Mouse (Mus musculus) right cerebral cortex, adult 18-20 months (tissue): ENCODE results near the gene 2900026A02Rik.

Experiments
- DNase-seq: peaks from one replicate; pipeline ENCODE4 v3.0.0; 2022; ENCODE audit warnings: mixed read lengths

2900026A02Rik gene

DNA sequence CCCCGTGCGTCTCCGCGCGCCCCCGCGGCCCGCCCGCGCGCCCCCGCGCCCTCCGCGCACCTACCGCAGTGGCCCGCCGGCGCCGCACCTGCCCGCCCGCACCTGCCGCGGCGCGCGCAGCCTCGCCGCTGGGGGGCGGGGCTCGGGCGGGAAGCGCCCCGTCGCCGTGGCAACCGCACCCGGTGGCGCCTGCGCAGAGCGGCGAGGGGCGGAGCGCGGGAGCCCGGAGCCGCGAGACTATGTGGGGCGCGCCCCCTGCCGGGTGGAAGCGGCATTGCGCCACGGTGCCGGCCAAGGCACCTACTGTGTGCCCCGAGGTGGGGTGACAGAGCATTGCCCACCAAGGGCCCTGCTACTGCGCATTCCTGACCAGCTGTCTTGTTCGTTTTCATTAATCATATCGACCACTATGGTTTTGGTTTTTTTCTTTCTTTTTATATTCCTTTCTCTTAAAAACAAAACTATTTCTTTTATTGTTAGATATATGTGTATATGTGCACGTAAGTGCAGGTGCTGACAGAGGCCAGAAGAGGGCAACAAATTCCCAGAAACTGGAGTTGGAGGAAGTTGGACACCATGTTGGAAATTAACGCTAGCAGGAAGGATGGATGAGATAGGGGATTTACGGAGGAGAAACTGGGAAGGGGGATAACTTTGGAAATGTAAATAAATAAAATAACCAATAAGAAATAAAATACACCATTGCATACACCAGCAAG, at the start of gene 2900026A02Rik:
2900026A02Rik (minus strand) TSS at position 90 of the 719 bp plus-strand sequence.
- peak; percentile 76 for DNase-seq

DNA sequence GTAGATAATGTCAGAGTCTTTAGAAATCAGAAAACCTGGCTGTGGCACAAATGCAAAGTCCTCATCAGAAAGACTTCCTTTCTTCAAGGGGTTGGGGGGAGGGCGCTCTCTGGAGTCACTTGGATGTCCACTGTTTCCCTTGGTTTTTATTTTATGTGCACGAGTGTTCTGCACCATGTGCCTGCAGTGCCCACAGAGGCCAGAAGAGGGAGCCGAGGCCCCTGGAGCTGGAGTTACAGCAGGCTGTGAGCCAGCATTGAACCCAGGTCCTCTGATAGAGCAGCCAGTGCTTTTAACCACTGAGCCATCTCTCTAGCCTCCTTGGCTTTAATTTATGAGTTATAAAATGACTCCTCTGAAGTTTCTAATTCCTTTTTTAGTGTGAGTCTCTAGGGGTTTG, 49.0 kb upstream of the 2900026A02Rik start:
- DNase-seq, result no peak

DNA sequence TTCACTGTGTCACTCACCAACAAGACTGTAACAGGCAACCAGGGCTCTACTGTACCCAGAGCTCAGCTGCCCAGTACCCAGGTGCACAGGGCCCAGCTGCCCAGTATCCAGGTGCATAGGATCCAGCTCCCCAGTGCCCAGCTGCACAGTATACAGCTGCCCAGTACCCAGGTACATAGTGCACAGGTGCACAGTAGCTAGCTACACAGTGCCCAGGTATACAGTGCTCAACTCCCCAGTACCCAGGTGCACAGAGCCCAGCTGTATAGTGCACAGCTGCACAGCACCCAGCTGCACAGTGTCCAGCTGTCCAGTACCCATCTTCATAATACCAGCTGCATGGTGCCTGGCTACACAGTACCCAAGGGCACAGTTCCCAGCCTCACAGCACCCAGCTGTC, 47.2 kb upstream of the 2900026A02Rik start:
- no peak for DNase-seq

DNA sequence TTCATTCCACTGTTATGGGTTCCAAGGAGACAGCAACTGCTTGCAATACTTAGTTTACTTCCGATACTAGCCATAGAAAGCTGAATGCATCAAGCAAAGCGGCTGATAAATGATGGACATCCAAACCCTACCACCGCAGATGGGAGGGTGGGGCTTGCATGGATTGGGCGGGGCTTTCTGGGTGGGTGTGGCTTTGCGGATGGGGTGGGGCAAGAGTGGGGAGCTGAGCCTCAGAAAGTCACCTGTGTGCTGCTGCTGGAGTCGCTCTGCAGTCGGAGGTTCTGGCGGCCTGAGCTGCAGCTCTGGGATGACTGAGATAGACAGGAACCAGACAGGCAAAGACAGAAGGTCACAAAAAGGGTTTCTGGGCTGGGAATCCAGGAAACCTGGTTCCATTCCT, 44.6 kb upstream of the 2900026A02Rik start:
- DNase-seq, result no peak

DNA sequence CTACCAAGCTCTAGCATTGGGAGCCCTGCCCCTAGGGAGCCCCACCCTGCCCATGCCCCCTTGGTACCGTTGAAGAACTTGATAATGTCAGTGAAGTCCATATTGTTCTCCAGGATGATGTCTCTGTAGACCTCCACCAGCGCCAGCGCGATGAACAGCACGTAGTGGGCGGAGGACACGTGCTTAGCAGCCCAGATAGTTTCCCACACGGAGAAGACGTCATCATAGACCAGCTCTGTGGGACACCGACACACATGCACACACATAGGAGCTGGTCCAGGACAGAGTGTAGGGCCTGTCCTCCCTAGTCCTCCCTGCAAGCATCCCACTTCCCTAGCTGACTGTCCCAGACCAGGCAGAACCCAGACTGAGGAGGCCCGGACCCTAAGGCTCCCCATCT, 29.8 kb upstream of the 2900026A02Rik start:
- DNase-seq, result peak; percentile 40

DNA sequence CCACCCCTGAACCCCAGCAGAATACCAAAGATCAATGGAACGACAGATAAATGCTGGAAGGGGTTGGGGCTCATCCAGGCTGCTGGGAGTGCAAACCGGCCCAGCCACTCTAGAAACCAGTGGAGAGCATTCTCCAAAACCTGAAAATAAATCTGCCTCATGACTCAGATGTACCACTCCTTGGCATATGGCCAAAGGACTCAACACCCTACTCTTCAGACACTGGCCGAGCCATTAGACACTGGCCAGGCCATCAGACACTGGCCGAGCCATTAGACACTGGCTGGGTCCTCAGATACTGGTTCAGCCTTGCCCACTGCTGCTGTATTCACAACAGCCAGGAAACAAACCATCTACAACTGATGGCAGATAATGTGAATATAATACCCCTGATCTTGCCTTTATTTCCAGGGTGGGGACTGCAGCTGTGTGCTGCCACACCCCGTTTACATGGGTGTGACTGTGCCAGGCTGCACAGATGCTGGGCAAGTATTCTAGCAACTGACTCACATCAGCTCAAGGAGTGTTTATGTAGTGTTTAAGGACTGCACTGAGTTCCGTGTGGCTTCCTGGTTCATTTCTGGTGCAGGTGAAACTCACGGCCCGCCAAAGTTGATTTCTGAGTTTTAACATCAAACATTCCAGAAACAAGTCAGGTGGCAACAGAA, 28.4 kb upstream of the 2900026A02Rik start:
- DNase-seq, result no peak

DNA sequence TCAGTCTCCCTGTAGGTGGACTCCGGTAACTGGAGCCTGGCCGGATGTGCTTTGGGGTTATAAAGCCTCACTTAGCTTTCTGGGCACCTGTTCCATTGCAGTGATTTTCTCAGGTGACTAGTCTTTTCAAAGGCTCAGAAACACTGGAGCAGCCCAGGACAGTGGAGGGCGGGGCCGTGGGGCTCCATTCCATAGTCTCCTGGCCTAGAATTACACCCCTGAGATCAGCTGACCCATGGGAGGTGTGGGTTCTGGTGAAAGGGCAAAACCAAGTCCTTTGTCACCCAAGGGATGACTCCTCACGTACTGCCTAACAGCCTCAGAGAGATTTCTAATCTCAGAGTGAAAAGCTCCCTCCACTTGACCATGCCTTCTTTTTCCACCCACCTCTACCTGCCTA, 9.2 kb upstream of the 2900026A02Rik start:
- DNase-seq, result no peak

DNA sequence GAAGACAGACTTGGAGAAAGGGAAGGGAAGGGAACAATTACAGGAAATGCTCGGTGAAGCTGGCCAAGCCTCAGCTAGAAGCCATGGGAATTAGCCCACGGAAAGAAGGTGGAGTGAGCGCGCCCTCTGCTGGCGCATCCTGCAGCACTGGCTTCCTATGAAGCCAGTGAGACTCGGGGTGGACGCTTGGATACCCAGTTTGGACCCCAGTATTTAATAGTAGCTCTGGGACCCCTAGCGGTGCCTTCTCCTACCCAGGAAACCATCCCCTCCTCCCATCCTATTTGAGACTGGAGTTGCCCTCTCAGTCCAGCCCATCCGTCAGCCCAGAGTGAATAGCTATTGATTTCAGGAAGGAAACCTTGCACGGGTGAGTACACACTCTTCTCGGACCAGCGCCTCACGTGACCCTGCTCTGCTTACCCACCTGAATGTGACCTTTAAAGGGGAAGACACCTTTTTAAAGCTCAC, 5.6 kb upstream of the 2900026A02Rik start, which contains the start of gene Tmem211:
Tmem211 (plus strand) TSS at position 278 of the 471 bp plus-strand sequence.
- DNase-seq, result peak; percentile 81

DNA sequence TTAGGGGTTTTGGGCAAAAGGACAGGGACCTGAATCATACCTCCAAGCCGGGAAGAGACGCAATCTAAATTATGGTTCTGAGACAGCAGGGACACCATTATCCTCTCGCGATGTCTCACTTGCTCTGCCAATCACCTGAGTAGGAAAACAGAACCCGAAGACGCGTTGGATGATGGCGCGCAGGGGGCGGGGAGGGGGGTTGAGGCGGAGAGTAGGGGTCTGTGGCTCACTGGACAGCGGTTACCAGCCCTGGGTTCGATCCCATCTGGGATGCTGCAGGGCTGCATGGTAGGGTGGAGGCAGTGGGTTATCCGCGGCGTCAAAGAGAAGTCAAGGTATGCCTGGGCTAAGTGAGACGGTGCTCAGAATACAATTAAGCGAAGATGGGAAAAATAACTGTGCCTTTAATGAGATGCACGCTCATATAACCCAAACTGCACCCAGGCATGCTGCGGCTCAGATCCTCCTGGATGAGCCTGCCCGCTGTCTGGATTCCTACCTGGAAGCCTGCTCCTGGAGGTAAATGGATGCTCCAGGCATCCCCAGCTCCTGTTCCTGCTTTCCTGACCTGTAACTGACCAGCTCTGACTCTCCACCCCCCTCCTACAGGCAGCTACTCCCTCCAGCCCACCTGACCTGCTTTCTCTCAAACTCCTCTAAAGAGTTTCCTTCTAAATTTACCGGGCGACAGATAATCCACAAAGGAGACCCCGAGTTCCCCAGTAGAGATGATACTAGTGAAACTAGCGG, 4.8 kb upstream of the 2900026A02Rik start:
- DNase-seq, result no peak

DNA sequence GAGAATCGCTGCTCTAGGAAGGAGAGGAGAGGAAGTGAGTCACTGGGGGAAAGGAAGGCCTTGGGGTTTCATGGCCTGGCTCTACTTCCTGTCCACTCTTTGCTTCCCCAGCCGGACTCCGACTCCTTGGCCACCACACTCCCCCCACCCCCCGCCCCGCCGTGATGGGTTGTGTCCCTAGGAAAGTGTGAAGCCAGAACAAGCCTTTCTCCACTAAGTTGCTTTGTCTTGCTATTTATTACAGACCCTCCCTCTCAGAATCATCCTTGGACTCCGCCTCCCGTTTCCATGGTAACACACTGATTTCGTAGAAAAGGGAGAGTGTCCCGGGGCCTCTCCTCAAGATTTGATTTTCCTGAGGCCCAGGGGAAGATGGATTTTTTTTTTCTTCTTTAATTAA, 4.2 kb upstream of the 2900026A02Rik start:
- DNase-seq, result no peak

DNA sequence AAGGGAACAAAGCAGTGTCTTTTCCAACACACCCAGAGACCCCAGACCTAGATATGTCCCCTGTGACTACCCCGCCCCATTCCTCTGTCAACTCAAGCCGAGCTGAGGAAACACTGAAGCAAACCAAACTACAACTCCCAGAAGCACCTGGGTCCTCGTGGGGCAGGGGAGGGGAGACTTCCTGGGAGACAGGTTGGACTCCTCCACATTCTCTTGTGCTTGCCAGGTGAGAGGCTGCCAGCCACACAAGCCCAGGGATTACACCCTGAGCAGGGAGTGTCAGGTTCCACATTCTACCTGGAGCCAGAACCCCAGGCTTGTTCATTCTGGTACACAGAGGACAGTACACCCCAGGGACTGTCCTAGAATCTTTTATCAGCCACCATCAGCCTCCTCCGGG, 2.9 kb upstream of the 2900026A02Rik start:
- DNase-seq, result no peak

DNA sequence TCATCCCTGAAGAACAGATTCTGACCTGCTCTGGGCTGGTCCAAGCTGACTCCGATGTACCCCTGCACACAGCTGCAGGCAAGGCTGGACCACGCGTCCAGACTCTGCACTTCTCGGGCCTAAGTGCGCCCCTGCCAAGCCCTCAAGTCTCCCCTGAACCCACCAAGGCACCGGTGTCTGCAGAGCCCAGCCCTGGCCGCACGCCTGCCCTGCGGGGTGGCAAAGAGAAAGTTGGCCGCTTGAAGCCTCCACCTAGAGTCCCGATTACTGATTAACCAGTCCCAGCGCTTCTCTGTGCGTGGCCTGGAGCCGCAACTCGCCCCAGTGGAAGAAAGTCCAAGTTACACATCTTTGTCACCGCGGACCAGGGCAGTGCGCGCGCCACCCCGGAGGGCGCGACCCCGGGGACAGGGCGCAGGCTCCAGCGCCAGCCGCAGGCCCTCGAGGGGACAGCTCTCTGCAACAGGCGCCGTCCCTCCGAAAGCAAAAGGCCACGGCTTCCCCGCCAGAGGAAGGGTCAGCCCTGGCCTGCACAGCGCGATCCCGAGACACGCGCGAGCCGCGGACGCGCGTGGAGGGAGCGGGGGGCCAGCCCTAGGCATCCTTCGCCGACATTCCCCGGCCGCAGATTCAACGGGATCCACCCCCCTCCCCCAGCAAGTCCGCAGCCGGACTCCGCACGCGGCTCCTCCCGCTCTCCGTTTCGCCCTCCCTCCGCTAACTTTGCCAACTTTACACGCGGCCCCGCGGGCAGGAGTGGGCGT, 471 bp downstream of the 2900026A02Rik start:
- DNase-seq, result no peak

DNA sequence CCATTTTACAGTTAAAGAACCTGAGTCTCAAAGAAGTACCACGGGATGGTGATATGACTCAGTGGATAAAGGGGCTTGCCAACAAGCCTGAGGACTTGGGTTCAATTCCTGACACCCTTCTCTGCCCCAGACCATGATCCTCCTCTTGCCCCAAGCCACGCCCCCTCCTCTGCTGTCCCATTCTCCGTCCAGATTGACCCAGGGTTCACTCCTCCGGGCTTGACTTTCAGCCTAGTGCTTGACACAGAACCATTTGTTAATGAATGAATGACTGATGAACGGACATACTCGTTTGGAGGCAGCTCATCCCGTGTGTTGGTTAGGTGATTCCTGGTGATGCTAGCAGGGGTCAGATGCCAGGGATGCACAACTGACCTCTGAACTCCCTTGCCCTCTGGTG, 1.2 kb downstream of the 2900026A02Rik start:
- DNase-seq, result no peak

DNA sequence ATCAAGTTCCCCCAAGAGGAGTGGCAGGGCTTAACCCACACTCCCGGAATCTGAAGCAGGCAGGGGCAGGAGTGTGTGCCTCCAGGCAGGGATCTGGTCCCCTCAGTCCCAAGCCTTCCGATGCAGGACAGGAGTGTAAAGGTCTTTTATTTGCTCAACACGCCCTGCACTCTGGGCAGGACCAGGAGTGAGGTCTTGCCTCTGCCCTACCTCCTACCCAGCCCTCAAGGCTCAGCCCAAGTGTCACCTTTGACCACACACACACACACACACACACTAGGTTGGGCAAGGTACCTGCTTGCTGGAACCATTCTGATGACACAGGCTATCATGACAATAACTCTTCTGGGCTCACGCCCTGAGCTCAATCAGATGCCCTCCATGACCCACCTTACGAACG, 1.6 kb downstream of the 2900026A02Rik start:
- no peak for DNase-seq

DNA sequence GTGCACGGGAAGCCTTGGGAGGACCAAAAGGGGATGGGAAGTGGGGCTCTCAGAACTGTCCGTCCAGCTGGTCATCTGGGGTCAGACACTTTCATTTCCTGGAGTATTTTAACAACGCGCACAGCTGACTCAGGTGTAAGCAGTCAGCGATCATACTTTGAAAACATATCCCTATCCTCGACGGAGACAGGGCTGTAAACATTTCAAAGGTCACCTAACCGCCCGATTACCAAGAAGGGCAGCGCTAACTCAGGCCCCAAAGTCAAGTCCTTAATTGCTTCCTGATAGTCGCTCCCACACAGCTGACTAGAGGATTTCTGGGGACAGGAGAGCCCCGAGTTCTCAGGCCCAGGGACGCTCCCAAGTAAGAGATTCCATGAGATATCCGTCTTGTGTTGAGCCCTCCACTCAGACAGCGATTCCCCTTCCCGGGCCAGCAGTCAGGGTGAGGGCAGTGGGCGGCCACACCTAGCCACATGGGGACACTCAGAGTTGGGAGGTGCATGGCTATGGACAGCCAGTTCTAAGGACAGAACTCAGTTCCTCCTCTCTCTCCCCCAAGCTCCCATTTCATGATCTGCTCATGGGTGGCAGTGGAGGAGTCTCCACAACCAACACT, 2.3 kb downstream of the 2900026A02Rik start:
- no peak for DNase-seq

DNA sequence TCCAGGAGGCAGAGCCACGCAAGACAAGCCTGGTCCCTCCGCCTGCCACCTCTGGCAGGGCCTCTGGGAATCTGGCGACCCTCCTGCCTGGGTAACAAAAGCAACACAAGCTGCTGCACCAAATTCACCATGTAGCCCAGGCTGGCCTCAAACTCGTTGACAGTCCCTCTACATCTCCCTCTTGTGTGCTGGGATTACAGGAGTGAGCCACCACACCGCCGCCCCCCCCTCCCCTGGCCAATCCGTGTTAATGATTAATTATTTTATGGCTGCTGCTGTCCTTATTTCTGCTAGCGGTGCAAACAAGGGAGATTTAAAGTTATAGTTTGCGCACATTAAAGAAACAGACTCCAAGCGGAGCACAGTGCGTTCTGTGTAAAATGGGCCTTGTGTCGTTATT, 4.0 kb downstream of the 2900026A02Rik start:
- no peak for DNase-seq

DNA sequence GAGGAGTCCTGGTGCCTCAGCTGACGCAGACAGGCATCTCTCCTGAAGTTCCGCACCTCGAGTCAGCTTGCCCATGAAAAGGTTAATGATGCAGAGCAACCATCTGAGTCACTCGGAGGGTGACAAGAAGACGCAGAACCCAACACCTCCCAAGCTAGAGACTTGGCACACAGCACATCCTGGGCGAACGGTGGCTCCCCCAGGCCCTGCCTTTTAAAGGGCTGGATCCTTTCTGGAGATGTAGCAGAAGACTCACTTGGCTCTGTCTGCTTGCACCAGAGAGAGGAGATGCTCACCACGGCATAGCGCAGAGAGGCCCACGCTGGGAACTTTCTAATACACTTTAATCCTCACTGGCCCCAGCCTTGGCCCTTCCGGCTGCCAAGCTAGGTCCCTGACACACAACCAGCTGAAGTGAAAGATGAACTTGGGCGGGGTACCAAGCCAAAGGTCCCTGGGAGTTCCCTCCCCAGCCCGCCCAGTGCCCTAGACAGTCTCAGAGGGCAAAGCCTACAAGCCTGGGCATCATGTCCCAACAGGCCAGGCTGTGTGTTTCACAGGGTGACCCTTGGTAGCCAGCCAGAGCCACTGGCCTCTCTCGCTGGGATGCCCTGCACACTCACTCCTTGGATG, 4.6 kb downstream of the 2900026A02Rik start:
- DNase-seq, result peak; percentile 51

DNA sequence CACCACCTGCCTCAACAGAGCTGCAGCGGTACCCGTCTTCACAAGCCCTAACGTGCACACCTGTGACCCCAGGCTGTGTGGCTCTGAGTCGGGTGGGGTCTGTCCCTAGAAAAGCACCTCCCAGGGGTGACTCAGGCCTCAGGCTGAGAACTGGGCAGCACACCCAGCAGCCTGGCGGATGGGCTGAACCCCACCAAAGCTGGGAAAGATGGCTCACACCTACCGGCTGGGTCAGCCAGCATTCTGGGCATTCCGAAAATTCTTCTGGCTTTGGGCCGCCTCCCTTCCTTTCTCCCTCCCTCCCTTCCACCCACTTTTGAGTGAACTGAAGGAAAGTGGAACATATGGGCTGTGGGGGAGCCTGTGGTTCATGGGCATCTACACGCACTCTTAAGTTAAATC, 5.4 kb downstream of the 2900026A02Rik start:
- DNase-seq, result peak; percentile 57

DNA sequence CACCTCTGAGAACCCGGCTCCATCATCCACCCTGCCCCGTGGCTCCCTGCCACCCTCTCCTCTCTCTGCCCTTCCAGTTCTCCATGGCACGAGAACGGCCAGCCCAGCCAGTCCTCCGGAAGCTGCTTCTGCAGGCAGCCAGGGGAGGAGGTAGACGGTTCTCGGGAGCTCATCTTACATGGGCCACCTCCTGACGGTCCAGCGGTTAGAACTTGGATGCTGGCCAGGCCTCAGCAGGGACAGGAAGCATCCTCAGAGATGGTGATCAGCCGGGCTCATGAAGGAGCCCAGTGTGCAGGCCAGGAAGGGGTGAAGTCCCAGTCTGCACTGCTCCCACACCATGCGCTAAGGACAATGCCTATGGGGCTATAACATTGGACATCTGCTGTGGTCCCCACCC, 6.6 kb downstream of the 2900026A02Rik start:
- no peak for DNase-seq

DNA sequence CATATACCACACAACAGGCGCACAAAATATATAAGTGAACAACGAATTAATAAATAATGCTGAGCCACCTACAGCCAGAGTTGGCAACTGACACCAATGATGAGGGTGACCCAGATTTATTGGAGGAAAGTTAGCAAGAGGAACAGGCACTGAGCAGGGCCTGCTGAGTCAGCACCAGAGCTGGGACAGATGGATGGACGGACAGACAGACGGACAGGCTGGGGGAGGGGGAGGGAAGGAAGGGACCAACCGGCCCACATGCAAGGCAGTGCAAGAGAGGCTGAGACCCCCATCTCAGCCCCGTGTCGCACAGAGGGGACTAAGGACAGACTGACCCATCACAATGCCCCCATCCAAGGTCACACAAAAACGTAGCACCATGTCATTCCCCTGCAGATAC, 7.0 kb downstream of the 2900026A02Rik start:
- no peak for DNase-seq

DNA sequence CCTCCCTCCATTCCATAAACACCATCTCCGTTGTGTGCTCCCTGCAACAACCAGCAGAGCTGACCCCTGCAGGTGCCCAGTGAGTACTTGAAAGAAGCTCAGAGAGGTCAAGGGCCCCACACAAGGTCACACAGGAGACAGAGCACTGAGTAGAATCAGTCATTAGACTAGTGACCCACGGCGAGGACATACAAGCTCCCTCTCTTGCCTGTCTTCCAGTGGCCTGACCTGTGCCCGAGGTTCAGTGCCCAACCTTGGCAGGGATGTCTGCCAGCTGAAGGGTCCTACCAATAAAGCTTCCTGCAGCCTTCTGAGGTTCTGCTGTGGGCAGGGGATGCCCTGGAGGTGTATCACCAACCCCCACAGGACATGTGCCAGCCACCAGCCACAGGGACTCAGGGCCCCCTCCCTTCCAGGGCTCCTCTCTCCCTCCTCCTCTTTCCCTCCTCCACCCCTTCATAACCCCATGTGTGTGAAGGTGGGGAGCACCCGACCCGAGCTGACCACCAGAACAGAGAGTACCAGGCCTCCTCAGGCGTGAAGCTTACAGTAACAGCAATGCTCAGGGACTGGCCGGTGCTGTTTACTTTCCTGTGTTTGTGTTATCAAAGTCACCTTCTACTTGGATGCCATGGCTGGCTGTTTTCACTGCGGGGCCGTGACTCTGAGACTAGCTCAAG, 8.7 kb downstream of the 2900026A02Rik start:
- DNase-seq, result no peak
